Mouse (Mus musculus): ENCODE measurements around the gene Clcnka. TPM values are rescaled to one million over a fixed set of nuclear protein-coding genes. Genes with fewer than 3 reads are reported as not detected.

Gene Clcnka
- total RNA-seq, 2 experiments from 2014 or later, result not detected

Small RNAs within 50 kb of the gene (microRNA-seq; reads per million reads assigned to microRNA genes)
- gene Gm25690, result 0 reads per million in 2 experiments

Other genes starting within 250 kb of the Clcnka start
- gene Rsg1, start 184.8 kb downstream of the Clcnka start, total RNA-seq (2021), result 1 to 10 TPM in 1 of 2 experiments, under 1 TPM in 1; 0.72 to 1.7 TPM
- 1 to 10 TPM; 4.6 to 5.1 TPM for gene Arhgef19, start 159.2 kb downstream of the Clcnka start, total RNA-seq (2021)
- 10 to 100 TPM; 10.1 to 10.9 TPM for gene Epha2, start 97.5 kb downstream of the Clcnka start, total RNA-seq (2021)
- gene Fam131c, start 30.5 kb downstream of the Clcnka start, total RNA-seq (2021), result under 1 TPM; 0.43 to 0.62 TPM
- 1 to 10 TPM in 1 of 2 experiments, under 1 TPM in 1; 0.61 to 1.3 TPM for gene Clcnkb, start 17.3 kb upstream of the Clcnka start, total RNA-seq (2021)
- 100 to 1,000 TPM; 865 to 923 TPM for gene Hspb7, start 22.1 kb upstream of the Clcnka start, total RNA-seq (2021)
- not detected for gene Srarp, start 37.4 kb upstream of the Clcnka start, total RNA-seq (2021)
- 10 to 100 TPM; 19.2 to 21.7 TPM for gene Zbtb17, start 45.9 kb upstream of the Clcnka start, total RNA-seq (2021)
- 10 to 100 TPM; 33.7 to 34.9 TPM for gene Spen, start 139.9 kb upstream of the Clcnka start, total RNA-seq (2021)
- gene Fblim1, start 207.4 kb upstream of the Clcnka start, total RNA-seq (2021), result 100 to 1,000 TPM; 122 to 145 TPM
- gene Tmem82, start 219.9 kb upstream of the Clcnka start, total RNA-seq (2021), result 1 to 10 TPM; 3.1 to 3.2 TPM
- 10 to 100 TPM; 32.5 to 33.6 TPM for gene Slc25a34, start 225.1 kb upstream of the Clcnka start, total RNA-seq (2021)

Measured in heart, postnatal 4 days (tissue).